Mouse (Mus musculus): ENCODE measurements at regions not wholly inside any gene's neighbourhood (a gene's known extent, or its start where the extent isn't known, plus 50 kb on each side); places are given as distances from the start of the nearest gene placed in this dataset.

GRCm38 (mm10) chr2:61110591-61110990 lies 147.6 kb upstream of the Rbms1 start:
- Histone ChIP-seq H3K27me3 (ENCODE audit: control insufficient read depth, insufficient read depth, low read length, poor library complexity, severe bottlenecking) (no peaks in the 10 kb centered on the region), H3K4me1 (ENCODE audit: control insufficient read depth, insufficient read depth, low read length) (no peaks in the 10 kb centered on the region), H3K9ac (ENCODE audit: low read depth, poor library complexity, severe bottlenecking) (no peak overlapping the region), H3K9me3 (replicated peaks; ENCODE audit: control insufficient read depth, insufficient read depth, low read length, poor library complexity, severe bottlenecking) (no peaks in the 10 kb centered on the region), H3K4me3 (ENCODE audit: low read depth, low read length) (no peak overlapping the region), H3K36me3 (ENCODE audit: control insufficient read depth, insufficient read depth, low read length, poor library complexity, severe bottlenecking) (no peaks in the 10 kb centered on the region), H3K27ac (ENCODE audit: insufficient read depth, low read length) (no peak overlapping the region)
- TF ChIP-seq POLR2A (IDR thresholded peaks at IDR 0.05; ENCODE audit: insufficient read depth, low read length): no peak
- no peak for TF ChIP-seq CTCF (IDR thresholded peaks at IDR 0.05; ENCODE audit: low read depth, low read length)
- TF ChIP-seq EP300 (IDR thresholded peaks at IDR 0.05; ENCODE audit: insufficient read depth, low read depth, low read length): no peak

- Histone ChIP-seq H3K4me1 (ENCODE audit: control insufficient read depth, insufficient read depth, low read length) (no peaks in the 10 kb centered on the region), H3K4me3 (ENCODE audit: low read depth, low read length) (no peak overlapping the region), H3K9me3 (replicated peaks; ENCODE audit: control insufficient read depth, insufficient read depth, low read length, poor library complexity, severe bottlenecking) (no peaks in the 10 kb centered on the region), H3K36me3 (ENCODE audit: control insufficient read depth, insufficient read depth, low read length, poor library complexity, severe bottlenecking) (no peaks in the 10 kb centered on the region), H3K9ac (ENCODE audit: low read depth, poor library complexity, severe bottlenecking) (no peak overlapping the region), H3K27ac (ENCODE audit: insufficient read depth, low read length) (no peak overlapping the region), H3K27me3 (ENCODE audit: control insufficient read depth, insufficient read depth, low read length, poor library complexity, severe bottlenecking) (no peaks in the 10 kb centered on the region)
- TF ChIP-seq POLR2A (IDR thresholded peaks at IDR 0.05; ENCODE audit: insufficient read depth, low read length) (no peak), EP300 (IDR thresholded peaks at IDR 0.05; ENCODE audit: insufficient read depth, low read depth, low read length) (no peak), CTCF (IDR thresholded peaks at IDR 0.05; ENCODE audit: low read depth, low read length) (no peak)
Observed at GRCm38 (mm10) chr2:61109564-61109963, 146.6 kb upstream of the Rbms1 start.

GRCm38 (mm10) chr2:61105169-61105568 lies 142.2 kb upstream of the Rbms1 start:
- no peaks in the 10 kb centered on the region for H3K4me1 ChIP-seq (ENCODE audit: control insufficient read depth, insufficient read depth, low read length)
- H3K4me3 ChIP-seq (ENCODE audit: low read depth, low read length): no peak overlapping the region
- no peak overlapping the region for H3K9ac ChIP-seq (ENCODE audit: low read depth, poor library complexity, severe bottlenecking)
- H3K27me3 ChIP-seq (ENCODE audit: control insufficient read depth, insufficient read depth, low read length, poor library complexity, severe bottlenecking): no peaks in the 10 kb centered on the region
- no peaks in the 10 kb centered on the region for H3K36me3 ChIP-seq (ENCODE audit: control insufficient read depth, insufficient read depth, low read length, poor library complexity, severe bottlenecking)
- TF ChIP-seq EP300 (IDR thresholded peaks at IDR 0.05; ENCODE audit: insufficient read depth, low read depth, low read length) (no peak), CTCF (IDR thresholded peaks at IDR 0.05; ENCODE audit: low read depth, low read length) (no peak), POLR2A (IDR thresholded peaks at IDR 0.05; ENCODE audit: insufficient read depth, low read length) (no peak)
- no peak overlapping the region for H3K27ac ChIP-seq (ENCODE audit: insufficient read depth, low read length)
- no peaks in the 10 kb centered on the region for H3K9me3 ChIP-seq (replicated peaks; ENCODE audit: control insufficient read depth, insufficient read depth, low read length, poor library complexity, severe bottlenecking)

DNA sequence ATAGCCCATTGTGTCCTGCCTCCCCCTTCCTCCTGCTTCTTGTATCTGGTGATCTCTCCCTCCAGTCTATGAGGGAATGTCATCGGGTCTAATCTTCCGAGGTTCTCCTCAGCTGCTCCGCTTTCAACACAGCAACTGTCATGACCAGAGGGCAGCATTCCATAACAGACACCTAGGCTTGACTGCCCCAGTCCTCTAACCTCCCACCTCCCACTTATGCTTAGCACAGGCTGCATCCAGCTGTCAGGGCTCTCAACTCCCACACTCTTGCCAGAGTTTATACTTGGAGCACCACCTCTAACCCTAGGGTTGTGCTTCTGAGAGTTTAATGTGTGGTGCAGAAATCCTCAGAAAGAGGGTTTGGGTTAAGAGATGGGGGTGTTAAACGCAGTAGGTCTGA lies 137.9 kb upstream of the Rbms1 start:
- Histone ChIP-seq H3K9me3 (replicated peaks; ENCODE audit: control insufficient read depth, insufficient read depth, low read length, poor library complexity, severe bottlenecking) (no peaks in the 10 kb centered on the region), H3K27me3 (ENCODE audit: control insufficient read depth, insufficient read depth, low read length, poor library complexity, severe bottlenecking) (no peaks in the 10 kb centered on the region), H3K36me3 (ENCODE audit: control insufficient read depth, insufficient read depth, low read length, poor library complexity, severe bottlenecking) (no peaks in the 10 kb centered on the region), H3K27ac (ENCODE audit: insufficient read depth, low read length) (no peak overlapping the region), H3K9ac (ENCODE audit: low read depth, poor library complexity, severe bottlenecking) (no peak overlapping the region), H3K4me3 (ENCODE audit: low read depth, low read length) (no peak overlapping the region), H3K4me1 (ENCODE audit: control insufficient read depth, insufficient read depth, low read length) (no peaks in the 10 kb centered on the region)
- TF ChIP-seq EP300 (IDR thresholded peaks at IDR 0.05; ENCODE audit: insufficient read depth, low read depth, low read length) (no peak), POLR2A (IDR thresholded peaks at IDR 0.05; ENCODE audit: insufficient read depth, low read length) (no peak), CTCF (IDR thresholded peaks at IDR 0.05; ENCODE audit: low read depth, low read length) (no peak)

DNA sequence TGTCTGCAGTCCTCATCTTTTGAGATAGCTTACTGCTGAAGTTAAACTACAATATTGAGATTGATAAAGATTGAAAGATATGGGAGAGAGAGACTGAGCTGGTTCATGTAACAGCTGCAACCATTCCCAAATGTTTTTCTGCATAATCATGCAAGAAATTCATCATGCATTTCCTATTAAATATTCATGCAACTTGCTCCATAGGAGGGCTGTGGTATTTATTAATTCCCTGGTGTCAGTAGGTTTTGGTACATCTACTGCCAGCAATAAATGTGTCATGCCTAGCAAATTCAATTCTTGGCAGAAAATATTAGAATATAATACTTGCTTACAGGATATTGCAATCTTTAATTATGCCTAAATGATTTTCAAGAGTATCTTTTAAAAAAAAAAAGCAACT lies 125.5 kb upstream of the Rbms1 start:
- Histone ChIP-seq H3K4me3 (ENCODE audit: low read depth, low read length) (no peak overlapping the region), H3K4me1 (ENCODE audit: control insufficient read depth, insufficient read depth, low read length) (no peaks in the 10 kb centered on the region), H3K36me3 (ENCODE audit: control insufficient read depth, insufficient read depth, low read length, poor library complexity, severe bottlenecking) (no peaks in the 10 kb centered on the region), H3K9ac (ENCODE audit: low read depth, poor library complexity, severe bottlenecking) (no peak overlapping the region), H3K27ac (ENCODE audit: insufficient read depth, low read length) (no peak overlapping the region), H3K9me3 (replicated peaks; ENCODE audit: control insufficient read depth, insufficient read depth, low read length, poor library complexity, severe bottlenecking) (no peaks in the 10 kb centered on the region), H3K27me3 (ENCODE audit: control insufficient read depth, insufficient read depth, low read length, poor library complexity, severe bottlenecking) (no peaks in the 10 kb centered on the region)
- no peak for TF ChIP-seq POLR2A (IDR thresholded peaks at IDR 0.05; ENCODE audit: insufficient read depth, low read length)
- no peak for TF ChIP-seq EP300 (IDR thresholded peaks at IDR 0.05; ENCODE audit: insufficient read depth, low read depth, low read length)
- TF ChIP-seq CTCF (IDR thresholded peaks at IDR 0.05; ENCODE audit: low read depth, low read length): no peak

DNA sequence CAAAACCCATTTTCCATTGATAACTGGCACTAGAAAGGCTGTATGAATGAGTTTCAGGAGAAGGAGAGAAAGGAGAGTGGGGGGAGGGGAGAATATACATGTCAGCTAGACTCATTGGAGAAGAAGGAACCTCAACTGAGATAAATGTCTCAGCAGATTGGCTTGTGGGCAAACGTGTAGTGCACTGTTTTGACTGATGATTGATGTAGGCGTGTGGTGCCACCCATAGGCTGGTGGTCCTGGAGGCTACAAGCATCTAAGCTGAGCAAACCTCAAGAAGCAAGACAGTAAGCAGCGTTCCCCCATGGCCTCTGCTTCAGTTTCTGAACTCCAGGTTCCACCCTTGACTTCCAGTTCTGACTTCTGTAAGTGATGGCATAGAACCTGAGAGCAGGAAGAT lies 121.8 kb upstream of the Rbms1 start:
- no peaks in the 10 kb centered on the region for H3K27me3 ChIP-seq (ENCODE audit: control insufficient read depth, insufficient read depth, low read length, poor library complexity, severe bottlenecking)
- no peak overlapping the region for H3K27ac ChIP-seq (ENCODE audit: insufficient read depth, low read length)
- no peaks in the 10 kb centered on the region for H3K9me3 ChIP-seq (replicated peaks; ENCODE audit: control insufficient read depth, insufficient read depth, low read length, poor library complexity, severe bottlenecking)
- no peak overlapping the region for H3K9ac ChIP-seq (ENCODE audit: low read depth, poor library complexity, severe bottlenecking)
- H3K4me1 ChIP-seq (ENCODE audit: control insufficient read depth, insufficient read depth, low read length): no peaks in the 10 kb centered on the region
- no peak for TF ChIP-seq CTCF (IDR thresholded peaks at IDR 0.05; ENCODE audit: low read depth, low read length)
- no peak for TF ChIP-seq EP300 (IDR thresholded peaks at IDR 0.05; ENCODE audit: insufficient read depth, low read depth, low read length)
- H3K36me3 ChIP-seq (ENCODE audit: control insufficient read depth, insufficient read depth, low read length, poor library complexity, severe bottlenecking): no peaks in the 10 kb centered on the region
- H3K4me3 ChIP-seq (ENCODE audit: low read depth, low read length): no peak overlapping the region

Measured in ES-Bruce4 (cell line).